Mouse (Mus musculus) CH12F3 (cell line): Measurements from ENCODE around the gene Coro6.

ENCODE experiments used
- in situ Hi-C: fragments of 300-500 bp; cut with MboI; formaldehyde crosslinking; loops from 2 replicates; pipeline ENCODE4 v1.14.3; 2020; ENCODE audit warnings: low sequenced_read_pairs

The Coro6 gene

DNA sequence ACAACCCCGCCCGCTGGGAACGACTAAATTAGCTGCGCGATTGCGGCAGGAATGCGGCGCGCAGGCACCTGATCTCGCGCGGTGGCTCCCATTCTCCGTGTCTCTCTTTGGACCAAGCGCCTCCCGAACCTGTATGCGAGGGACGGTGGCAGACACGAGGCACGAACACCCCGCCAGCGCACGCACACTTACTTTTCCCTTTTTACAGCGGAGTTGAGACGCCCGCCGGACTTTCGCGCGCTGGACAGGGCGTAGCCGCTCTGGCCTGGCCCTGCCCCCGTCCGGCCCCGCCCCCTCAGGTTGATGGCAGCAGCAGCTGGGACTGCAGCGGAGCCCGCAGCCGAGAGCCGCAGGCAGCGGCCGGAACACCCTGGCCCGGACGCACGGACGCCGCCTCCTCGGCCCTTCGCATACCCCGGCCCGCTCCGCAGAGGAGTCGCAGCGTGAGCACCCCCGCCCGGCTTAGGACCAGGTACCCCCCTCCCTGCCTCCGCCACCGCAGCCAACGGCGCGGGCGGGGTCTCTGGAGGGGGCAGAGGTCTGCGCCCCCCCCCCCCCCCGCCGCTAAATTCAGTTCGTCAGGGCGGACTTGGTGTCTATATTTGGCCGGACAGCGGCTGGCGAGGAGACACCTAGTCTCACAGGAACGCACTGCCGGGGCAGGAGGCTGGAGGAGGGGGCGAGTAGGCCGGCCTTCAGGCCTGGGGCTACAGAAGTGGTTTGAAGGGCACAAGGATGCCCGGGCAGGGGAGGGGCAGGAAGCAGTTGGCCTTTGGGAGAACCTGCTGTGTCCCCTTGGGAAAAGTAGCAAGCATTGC is at the start of gene Coro6:
Gene Coro6 (plus strand): TSS at position 129 of the 818 bp plus-strand sequence.
- in situ Hi-C loops: no loop called here

DNA sequence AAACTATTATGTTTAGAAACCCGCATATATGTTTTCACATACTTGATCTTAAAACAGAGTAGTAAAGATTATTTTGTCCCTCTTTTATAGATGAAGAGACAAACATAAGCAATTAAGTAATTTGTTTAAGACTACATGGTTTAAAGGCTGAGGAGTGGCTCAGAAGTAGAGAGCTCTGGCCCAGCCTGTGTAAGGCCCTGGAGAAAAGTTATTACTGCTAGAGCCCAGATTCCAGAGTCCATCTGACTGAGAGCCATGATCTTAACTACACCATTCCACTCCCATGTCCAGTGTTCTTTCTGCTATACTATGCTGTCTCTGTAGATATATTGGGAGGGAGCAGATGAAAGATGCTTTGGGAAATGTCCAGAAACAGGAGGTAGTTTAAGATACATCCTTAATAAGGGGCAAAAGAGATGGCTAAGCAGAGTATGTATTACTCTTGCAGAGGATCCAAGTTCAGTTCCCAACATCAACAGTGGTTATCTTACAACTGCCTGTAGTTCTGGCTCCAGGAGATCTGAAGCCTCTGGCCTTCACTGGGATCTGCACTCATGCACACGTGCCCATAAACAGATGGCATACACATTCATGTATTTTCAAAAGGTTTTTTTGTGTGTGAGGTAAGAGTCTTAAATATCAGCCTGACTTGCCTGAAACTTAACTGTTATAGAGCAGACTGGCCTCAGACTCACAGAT is 47.9 kb upstream of the Coro6 start:
- in situ Hi-C loops: no loop called here

DNA sequence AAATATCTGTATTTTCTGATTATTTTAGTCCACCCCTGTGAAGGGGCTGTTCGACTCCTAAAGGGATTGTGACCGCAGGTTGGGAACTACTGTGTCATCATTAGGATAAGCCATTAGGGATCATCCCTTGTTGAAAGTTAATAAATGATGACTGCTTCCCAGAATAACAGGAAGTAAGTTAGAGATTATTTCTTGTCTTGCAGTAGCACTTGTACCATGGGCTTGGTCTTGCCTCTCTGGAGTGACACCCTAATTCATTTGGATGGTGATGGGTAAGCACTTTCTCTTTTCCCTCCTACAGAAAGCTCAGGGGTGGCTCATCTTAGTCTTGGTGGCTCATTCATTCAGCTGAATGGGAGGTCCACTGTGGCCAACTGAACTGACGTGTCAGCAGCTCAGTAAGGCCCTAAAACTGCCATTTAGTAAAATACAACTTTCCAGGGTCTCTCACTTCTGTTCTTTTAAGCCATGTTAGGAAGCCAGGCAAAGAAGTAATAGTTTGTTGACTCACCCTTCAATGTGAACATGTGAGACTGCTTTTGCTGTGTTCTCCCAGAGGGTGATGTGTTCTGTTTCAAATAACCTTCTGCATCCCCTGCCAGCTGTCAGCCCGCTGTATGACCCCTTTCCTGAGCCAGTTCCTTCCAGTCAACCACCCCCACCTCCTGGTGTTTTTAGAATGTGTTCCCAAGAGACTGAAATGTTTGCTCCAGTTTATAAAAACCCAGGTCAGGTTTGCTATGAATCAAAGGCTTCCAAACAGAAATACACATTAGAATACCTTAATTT is 45.8 kb upstream of the Coro6 start:
- in situ Hi-C loops: no loop called here

DNA sequence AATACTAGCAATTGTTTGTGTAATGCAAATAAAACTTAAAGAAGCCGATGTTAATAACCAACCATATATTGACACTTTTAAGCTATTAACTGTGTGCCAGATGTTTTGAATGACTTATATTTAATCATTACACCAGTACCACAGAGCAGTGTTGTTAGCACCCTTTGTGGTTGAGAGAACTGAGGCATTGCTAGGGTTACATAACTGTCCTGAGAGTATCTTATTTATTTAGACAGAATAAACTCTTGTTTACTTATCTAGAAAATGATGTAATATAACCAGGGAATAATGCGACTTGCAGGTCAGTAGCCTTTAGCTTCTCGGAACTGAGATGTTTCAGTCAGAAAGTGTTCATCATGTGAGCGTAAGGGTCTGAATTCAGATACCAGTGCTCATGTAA is 44.2 kb upstream of the Coro6 start:
- in situ Hi-C loops: no loop called here

DNA sequence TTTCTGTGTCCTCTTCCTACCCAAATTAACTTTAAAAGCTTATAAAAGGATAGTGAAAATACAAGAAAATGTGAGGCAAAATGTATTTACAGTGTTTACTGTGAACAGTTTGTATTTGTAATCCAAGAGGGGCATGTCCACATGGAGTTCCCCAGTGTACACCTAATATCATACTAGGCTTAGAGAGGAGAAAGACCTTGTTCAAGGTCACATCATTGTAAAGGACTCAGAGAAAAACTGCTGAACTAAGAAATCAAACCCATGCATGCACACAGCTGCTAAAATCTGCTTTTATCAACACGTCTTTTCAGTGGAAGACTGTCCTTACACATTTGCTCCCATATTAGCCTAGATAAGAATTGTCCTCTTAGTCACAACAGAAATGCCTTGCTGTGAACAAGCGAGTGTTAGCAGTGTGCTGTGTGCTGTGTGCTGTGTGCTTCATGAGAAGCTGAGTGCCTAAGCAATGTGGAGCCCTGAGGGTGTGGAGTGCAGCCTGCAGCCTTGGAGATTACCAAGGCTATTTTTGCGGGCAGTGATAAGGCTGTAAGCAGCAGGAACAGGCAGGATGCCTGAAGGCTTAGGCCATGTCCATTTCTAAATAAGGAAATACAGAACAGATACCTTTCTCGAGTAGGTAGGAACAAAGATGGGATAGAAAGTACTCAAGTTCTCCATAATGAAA is 38.9 kb upstream of the Coro6 start:
- in situ Hi-C loops: no loop called here

DNA sequence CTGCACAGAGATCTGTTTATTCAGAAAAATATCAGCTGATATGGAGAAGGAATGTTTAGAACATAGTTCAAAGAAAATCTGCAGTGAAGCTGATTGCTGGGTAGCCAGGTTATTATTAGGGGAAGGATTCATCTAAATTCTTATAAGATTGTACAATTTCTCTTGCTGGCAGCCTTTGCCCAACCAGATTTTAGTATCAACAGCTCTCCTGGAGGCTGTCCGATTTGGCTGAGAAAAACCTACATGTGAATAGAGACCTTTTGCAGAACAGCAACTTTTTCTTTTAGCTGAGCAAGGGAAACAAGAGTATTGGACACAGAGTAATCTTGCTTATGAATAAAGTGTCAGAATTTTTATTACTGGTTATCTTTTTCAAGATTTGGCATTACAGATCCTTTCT is 33.8 kb upstream of the Coro6 start:
- in situ Hi-C loops: no loop called here

DNA sequence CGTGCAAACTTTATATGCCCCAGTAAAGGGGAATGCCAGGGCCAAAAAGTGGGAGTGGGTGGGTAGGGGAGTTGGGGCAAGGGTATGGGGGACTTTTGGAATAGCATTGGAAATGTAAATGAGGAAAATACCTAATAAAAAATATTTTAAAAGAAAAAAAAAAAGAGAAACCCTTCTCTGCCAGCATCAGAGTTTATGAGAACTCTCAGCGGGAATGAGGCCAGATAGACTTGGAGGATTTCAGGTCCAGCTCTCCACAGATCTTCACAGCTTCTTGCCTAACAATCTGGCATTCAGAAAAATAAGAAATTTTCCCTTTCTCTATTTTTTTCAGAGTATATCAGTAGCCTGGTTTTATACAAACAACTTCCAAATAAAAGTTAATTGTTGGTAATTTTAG is 25.2 kb upstream of the Coro6 start:
- in situ Hi-C loops: no loop called here

DNA sequence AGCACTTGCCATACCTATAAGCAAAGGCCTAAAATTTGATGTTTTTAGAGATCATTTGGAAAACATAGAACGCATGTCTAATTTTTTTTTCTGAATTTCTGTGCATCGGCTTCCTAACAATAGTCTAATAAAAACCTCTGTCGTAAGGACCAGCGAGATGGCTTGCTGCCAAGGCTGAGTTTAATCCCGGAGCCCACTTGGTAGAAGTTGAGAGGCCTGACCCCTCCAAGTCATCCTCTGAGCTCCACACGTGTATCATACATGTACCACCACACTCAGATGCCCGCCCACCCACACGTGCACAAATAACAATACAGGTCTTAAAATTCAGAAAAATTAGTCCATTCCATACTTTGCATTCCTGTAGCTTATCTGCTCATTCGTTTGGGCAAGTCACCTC is 22.1 kb upstream of the Coro6 start:
- in situ Hi-C loops: loop anchor here (10.0 kb wide), 2 partner anchors 125 to 345 kb away; no protein-coding TSS in a partner anchor

DNA sequence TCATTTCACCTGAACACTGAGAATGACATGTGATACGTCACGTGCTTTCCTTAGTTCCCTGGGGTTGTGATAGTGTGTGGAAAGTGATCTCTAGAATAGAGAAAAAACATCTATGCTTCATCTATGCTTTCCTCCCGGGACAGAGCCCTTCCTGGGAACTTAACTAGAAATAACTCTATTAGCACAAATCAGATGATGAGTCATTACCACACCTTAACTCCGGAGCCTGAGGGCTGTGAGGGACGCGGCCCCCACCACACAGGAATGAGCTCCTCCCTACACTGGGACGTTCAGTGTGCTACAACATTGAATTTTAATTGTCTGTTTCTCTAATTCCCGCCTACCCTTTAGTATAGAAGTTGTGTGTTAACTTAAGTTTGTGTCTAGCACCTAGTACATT is 21.2 kb upstream of the Coro6 start:
- in situ Hi-C loops: loop anchor here (10.0 kb wide), 2 partner anchors 126 to 346 kb away; no protein-coding TSS in a partner anchor

DNA sequence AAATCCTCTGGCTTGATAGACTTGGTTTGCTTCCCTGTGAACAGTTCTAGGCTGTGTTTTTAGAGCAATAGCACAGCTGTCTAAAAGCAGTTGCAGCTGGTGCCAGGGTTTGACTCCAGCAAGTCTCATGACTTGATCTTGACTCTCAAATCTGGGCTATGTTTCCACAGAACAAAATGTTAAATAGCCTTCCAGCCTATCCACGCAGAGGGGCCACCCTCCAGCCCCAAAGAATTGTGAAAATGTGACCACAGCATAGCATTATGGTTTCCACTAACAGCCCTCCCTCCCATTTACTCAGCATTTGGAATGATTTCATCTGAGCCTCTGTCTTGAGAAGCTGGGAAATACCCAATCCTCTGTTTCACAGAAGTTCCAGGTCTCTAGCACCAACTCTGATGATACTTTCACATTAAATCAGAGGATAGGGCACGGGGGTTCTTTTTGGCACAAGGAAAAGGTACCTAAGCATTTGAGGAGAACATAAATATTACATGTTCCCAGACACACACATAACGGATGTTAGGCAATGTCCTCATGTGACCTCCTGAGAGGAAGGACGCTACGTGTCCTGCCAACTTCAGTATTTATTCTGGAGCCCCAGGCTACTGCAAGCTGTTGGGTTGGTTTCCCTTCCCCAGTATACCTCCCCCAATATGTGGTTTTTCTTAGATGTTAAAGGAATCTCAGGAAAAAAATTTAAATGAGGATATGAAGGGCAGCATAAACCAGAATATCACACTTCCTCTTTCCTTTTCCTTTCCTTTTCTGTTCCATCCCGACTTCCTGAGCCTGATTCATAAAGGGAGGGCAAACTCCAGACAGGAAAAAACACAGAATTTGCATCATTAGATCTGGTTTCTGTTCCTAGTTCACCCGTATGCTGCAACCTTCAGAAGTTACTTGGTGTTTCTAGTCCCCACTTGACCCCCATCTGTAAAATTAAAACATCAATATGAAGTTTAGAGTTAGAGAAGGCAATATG is 19.7 kb upstream of the Coro6 start:
- in situ Hi-C loops: loop anchor here (10.0 kb wide), 2 partner anchors 128 to 348 kb away; no protein-coding TSS in a partner anchor

DNA sequence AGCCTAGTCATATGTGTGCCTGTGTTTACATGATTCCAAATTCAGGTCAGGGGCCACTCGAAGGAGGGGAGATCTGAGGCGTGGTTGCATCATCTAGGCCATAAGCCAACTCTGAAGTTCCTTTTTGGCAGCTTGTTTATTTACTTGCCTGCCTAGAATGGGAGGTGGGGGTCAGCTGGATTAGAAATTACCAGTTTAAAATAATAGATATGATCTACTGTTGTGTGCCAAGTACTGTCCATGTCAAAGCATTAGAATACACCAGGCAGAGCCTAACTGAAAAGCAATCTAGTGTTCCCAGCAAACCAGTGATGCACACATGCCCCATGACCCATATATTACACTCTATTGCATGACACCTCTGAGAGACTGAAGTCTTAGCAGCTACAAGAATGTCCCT is 17.3 kb upstream of the Coro6 start:
- in situ Hi-C loops: loop anchor here (10.0 kb wide), 2 partner anchors 130 to 350 kb away; no protein-coding TSS in a partner anchor

DNA sequence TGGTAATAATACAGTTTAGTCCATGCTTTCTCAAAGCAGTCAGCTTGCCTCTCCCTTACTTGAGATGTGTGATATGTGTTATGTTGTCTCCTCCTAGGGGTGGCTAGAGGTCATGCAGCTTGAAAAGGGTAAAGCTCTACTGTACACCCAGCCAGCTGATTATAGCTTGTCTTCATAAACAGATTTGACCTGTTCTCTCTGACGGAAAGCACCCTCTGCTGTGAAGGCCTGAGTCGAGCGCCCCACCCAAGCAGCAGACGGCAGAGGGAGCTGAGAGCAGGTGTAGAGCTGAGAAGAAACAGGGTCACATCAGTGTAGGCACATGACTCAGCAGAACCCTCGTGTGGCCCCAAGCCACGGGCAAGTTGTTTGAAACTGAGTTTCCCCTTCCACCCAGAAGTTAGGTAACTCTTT is 15.6 kb upstream of the Coro6 start:
- in situ Hi-C loops: loop anchor here (10.0 kb wide), 2 partner anchors 132 to 352 kb away; no protein-coding TSS in a partner anchor

DNA sequence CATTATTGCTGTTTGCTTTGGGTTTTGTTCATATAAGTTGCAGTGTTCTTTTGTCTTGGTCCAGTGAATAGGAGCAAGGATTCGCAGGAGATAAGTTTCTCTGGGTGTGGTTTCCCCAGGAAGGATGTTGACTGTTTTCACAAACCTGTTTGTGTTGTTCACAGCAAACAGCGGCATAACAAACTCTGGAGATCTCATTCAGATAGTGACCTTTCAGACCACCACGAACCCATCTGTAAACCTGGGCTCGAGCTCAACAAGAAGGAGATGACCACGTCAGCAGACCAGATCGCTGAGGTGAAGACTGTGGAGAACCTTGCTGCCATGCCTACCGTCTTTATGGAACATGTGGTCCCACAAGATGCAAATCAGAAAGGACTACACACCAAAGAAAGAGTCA is 13.0 kb upstream of the Coro6 start:
- in situ Hi-C loops: loop anchor here (10.0 kb wide), 2 partner anchors 134 to 354 kb away; no protein-coding TSS in a partner anchor

DNA sequence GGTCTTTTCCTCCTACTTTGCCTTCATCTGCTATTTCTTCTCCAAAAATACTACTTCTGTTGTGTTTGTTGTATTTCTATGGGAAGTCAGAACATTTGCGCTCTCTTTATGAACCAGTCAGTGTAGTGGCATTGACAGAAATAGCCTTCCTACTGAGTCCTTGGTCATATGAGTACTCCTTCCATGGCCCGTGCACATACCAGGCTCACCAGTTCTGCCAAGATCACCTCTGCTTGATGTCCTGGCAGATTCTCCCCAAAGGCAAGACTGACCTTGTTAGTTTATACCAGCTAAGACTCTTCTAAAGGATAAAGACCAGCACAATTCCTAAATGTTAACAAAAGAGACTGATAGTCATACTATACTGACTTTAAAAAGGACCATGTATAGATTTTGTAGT is 10.5 kb upstream of the Coro6 start:
- in situ Hi-C loops: no loop called here

DNA sequence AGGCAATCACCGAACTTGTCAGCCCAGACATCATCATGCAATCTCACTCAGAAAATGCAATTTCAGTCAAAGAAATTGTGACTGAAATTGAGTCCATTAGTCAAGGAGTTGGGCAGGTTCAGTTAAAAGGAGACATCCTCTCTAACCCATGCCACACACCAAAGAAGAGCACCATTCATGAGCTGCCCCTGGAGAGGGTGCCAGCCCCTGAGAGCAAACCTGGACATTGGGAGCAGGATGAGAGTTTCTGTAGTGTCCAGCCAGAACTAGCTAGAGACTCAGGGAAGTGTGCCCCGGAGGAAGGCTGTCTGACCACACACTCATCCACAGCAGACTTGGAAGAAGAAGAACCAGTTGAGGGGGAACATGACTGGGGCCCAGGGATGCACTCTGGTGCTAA is 8.8 kb upstream of the Coro6 start:
- in situ Hi-C loops: no loop called here

DNA sequence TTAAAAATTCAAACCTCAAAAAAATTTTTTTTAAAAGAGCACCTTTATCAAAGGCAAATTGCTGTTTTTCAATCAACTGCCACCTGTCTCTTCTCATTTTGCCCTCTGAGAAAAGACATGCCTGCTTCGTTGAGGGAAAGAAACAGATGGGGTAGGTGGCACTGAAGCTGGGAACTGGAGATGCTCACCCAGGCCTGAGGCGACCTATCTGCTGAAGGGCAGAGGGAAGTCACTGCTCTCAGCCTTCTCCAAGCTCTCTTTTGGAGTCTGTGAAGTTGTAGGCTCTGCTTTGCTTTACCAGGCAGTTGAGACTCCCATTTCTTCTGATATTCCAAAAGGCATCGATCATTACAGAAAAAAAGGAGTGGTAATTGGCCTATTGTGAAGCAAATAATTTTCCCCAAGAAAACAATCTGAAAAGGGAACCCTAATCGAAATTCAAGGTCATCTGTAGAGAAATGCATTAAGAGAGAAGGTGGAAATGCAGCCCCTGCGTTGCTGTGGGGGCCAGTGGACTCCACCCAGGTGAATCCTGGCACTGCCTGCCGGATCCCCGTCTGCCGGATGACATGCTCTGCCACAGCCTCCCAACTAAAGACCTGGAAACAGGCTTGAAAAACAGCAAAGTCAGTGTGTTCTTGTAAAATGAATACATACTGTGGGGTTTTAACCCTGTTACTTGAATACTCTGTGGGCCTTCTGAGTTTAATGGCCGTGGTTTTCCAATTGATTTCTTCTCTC is 6.3 kb upstream of the Coro6 start:
- in situ Hi-C loops: no loop called here

DNA sequence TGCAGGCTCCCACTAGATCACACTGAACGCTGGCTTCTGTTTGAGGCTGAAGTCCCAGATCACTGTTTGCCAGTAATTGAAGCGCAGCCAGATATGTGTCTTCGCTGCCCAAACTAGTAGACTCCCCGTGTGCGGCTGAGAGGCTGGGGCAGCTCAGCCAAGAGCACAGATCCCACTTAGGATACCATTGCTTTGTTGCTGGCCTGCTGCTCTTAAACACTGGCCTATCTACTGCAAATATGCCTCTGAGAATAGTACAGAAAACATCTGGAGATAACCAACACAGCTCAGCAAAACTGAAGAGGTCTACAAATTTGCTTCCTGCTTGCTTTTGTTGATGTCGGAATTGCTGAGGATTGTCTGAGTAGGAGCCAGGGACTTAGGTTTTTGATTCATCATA is 5.3 kb upstream of the Coro6 start:
- in situ Hi-C loops: no loop called here

DNA sequence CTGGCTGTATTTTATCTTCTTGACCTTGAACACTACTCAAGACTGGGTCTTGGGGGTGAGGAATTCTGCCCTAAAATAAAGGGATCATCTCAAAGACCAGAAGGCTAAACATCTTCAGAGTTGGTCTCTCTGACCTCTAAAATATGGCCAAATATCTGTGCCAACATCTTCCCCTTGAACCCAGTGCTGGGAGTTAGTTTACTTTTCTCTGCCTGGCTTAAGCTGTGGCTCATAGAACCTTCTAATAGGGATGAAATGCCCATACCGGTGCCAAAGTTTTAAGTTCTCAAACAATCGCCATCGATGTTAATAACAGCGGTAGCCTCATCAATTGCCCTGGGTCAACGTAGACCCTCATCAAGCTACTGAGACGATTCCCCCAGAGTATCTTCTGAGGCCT is 355 bp upstream of the Coro6 start:
- in situ Hi-C loops: no loop called here

DNA sequence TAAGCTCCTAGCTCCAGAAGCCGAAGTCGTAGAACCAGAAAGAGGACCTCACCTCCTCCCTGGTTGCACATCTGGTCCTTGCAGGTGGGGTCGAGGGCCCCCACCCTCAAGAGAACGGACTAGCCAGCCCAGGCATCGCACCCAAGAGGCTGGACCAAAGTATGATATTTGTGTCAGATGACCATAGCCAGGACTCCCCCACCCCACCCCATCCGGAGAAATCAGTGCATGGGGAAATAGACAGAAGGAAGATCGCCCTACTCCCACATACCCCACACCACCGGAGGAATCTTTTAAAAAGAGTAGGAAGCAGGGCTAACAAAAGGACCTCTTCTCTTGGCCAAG is 862 bp downstream of the Coro6 start:
- in situ Hi-C loops: no loop called here
